ENCODE assay signal across 8 mouse cellular contexts in genomic region chr11:69012071-69012601, GRCm38 (mm10). TPM values are rescaled to one million over a fixed set of nuclear protein-coding genes. Genes with fewer than 3 reads are reported as not detected.
A peak's percentile ranks its signal among the peaks of the same experiment; 100 is the strongest.
DNase-seq lines count a peak whose midpoint lies in the region; ATAC-seq and TF ChIP-seq lines count a peak whose summit lies in the region.

No protein-coding gene starts in this region.

- H3K79me2 ChIP-seq in CH12.LX (replicated peaks; ENCODE audit: control insufficient read depth, extremely low read depth, insufficient read depth, poor library complexity, severe bottlenecking): peaks cover 19% of the 10 kb centered on the region

- H3K27me3 ChIP-seq in CH12.LX (replicated peaks): no peaks in the 10 kb centered on the region
- no peaks in the 10 kb centered on the region for H3K27me3 ChIP-seq in forebrain, embryonic 12.5 days
- H3K27me3 ChIP-seq in heart, postnatal 0 days (ENCODE audit: control insufficient read depth, insufficient read depth, low read length): no peaks in the 10 kb centered on the region
- H3K27me3 ChIP-seq in liver, postnatal 0 days (ENCODE audit: insufficient read depth, low read length): no peaks in the 10 kb centered on the region
- no peaks in the 10 kb centered on the region for H3K27me3 ChIP-seq in neural tube, embryonic 14.5 days (ENCODE audit: control insufficient read depth, insufficient read depth, low read length)

- no peak for TF ChIP-seq EP300 in CH12.LX (IDR thresholded peaks at IDR 0.05; ENCODE audit: low read length)
- 0 out of 2 replicates have a peak, but pooled peaks have one; percentile 48 for TF ChIP-seq EP300 in heart, postnatal 0 days (IDR thresholded peaks at IDR 0.05; ENCODE audit: low read depth)
- peak; percentile 88 for TF ChIP-seq EP300 in liver, postnatal 0 days (IDR thresholded peaks at IDR 0.05; ENCODE audit: low read depth)

- no peak for TF ChIP-seq RAD21 in CH12.LX (IDR thresholded peaks at IDR 0.05; ENCODE audit: low read depth, low read length)

- peak overlapping the region; percentile 93 for H3K9ac ChIP-seq in CH12.LX (ENCODE audit: insufficient read depth, low read depth)
- peak overlapping the region; percentile 74 for H3K9ac ChIP-seq in forebrain, embryonic 12.5 days
- H3K9ac ChIP-seq in heart, postnatal 0 days (replicated peaks; ENCODE audit: low read depth, low read length): peak overlapping the region; percentile 41; the same call in 1 of the 2 replicates
- peak overlapping the region; percentile 73 for H3K9ac ChIP-seq in liver, postnatal 0 days (replicated peaks)
- peak overlapping the region; percentile 63 for H3K9ac ChIP-seq in neural tube, embryonic 14.5 days (replicated peaks; ENCODE audit: low read depth, low read length)

- TF ChIP-seq POLR2A in CH12.LX (IDR thresholded peaks at IDR 0.05; ENCODE audit: low read depth, low read length): peak; percentile 96

- H3K4me2 ChIP-seq in CH12.LX (ENCODE audit: insufficient read depth, low read depth, poor library complexity, severe bottlenecking): peak overlapping the region; percentile 93
- H3K4me2 ChIP-seq in forebrain, embryonic 12.5 days: peak overlapping the region; percentile 81
- peak overlapping the region; percentile 59 for H3K4me2 ChIP-seq in heart, postnatal 0 days (ENCODE audit: low read depth, low read length)
- peak overlapping the region; percentile 90 for H3K4me2 ChIP-seq in liver, postnatal 0 days (ENCODE audit: low read depth, low read length)
- peak overlapping the region; percentile 67 for H3K4me2 ChIP-seq in neural tube, embryonic 14.5 days (ENCODE audit: low read depth, low read length)

- H3K4me1 ChIP-seq in CH12.LX (ENCODE audit: control insufficient read depth in 1 of 2, insufficient read depth in 2 of 2): peaks cover 5 to 27% of the 10 kb centered on the region in 2 experiments
- H3K4me1 ChIP-seq in forebrain, embryonic 12.5 days: peaks cover 32% of the 10 kb centered on the region
- H3K4me1 ChIP-seq in heart, postnatal 0 days (ENCODE audit: control insufficient read depth, insufficient read depth): peaks cover 21% of the 10 kb centered on the region
- peaks cover 21% of the 10 kb centered on the region for H3K4me1 ChIP-seq in liver, postnatal 0 days (ENCODE audit: insufficient read depth)
- H3K4me1 ChIP-seq in neural tube, embryonic 14.5 days (ENCODE audit: control insufficient read depth, insufficient read depth, low read length): peaks cover 12% of the 10 kb centered on the region

- in situ Hi-C loops in CH12.LX (cut with MboI; ENCODE audit: low pct_ligation_motif_present, low pct_unique_long_range_greater_than_20kb, low sequenced_read_pairs): no loop called here

- ATAC-seq in forebrain, embryonic 12.5 days (ENCODE audit: low FRiP score): peak; percentile 58; the same call in 1 of the 2 replicates
- ATAC-seq in heart, postnatal 0 days (ENCODE audit: insufficient read depth, low read depth): peak; percentile 87
- peak; percentile 60 for ATAC-seq in liver, postnatal 0 days
- ATAC-seq in neural tube, embryonic 14.5 days (ENCODE audit: low read depth): peak; percentile 60

- DNase-seq in CH12.LX (ENCODE audit: extremely low read depth): peak; percentile 96
- DNase-seq in c-Kit-positive CD71-positive TER-119-negative erythroid progenitor cells, embryonic 14.5 days (ENCODE audit: low read depth): peak; percentile 91
- peak; percentile 94 for DNase-seq in heart, postnatal 0 days (ENCODE audit: low spot score)
- DNase-seq in large intestine, adult 2 months (ENCODE audit: low read depth, low spot score): peak; percentile 86
- peak; percentile 91 for DNase-seq in liver, postnatal 0 days
- DNase-seq in testis, postnatal 10 days (ENCODE audit: low spot score): peak; percentile 84

- peak overlapping the region; percentile 92 for H3K27ac ChIP-seq in CH12.LX (ENCODE audit: insufficient read depth, low read depth)
- peak overlapping the region; percentile 92 for H3K27ac ChIP-seq in forebrain, embryonic 12.5 days
- peak overlapping the region; percentile 91 for H3K27ac ChIP-seq in heart, postnatal 0 days (ENCODE audit: low read depth)
- H3K27ac ChIP-seq in liver, postnatal 0 days (ENCODE audit: low read depth): peak overlapping the region; percentile 97
- H3K27ac ChIP-seq in neural tube, embryonic 14.5 days (ENCODE audit: low read depth, low read length): peak overlapping the region; percentile 89

- H3K4me3 ChIP-seq in CH12.LX (replicated peaks in 1 of 3; ENCODE audit: low read depth in 2 of 3, low read length in 2 of 3, poor library complexity in 1 of 3): peak overlapping the region; percentile 63 to 73 (median 69)
- peak overlapping the region; percentile 54 for H3K4me3 ChIP-seq in forebrain, embryonic 12.5 days (replicated peaks)
- H3K4me3 ChIP-seq in heart, postnatal 0 days (ENCODE audit: low read depth, low read length): peak overlapping the region; percentile 35
- peak overlapping the region; percentile 61 for H3K4me3 ChIP-seq in liver, postnatal 0 days (ENCODE audit: low read depth, low read length)
- peak overlapping the region; percentile 46 for H3K4me3 ChIP-seq in neural tube, embryonic 14.5 days (ENCODE audit: low read depth, low read length)

- WGBS in forebrain, embryonic 12.5 days: 1% methylated on average over 18 of the region's 18 CpGs
- under 1% methylated on average over 18 of the region's 18 CpGs for WGBS in heart, postnatal 0 days
- WGBS in large intestine, adult 2 months: 1% methylated on average over 18 of the region's 18 CpGs
- under 1% methylated on average over 18 of the region's 18 CpGs for WGBS in liver, postnatal 0 days (ENCODE audit: insufficient replicate concordance)
- WGBS in neural tube, embryonic 14.5 days: 1% methylated on average over 18 of the region's 18 CpGs

- dilution Hi-C loops in CH12.LX (cut with MboI; ENCODE audit: extremely low pct_ligation_motif_present, extremely low pct_unique_long_range_greater_than_20kb, low sequenced_read_pairs): no loop called here

- no peak for TF ChIP-seq CTCF in CH12.LX (conservative IDR thresholded peaks at IDR 0.05 in 1 of 2, IDR thresholded peaks at IDR 0.05 in 1 of 2; ENCODE audit: low read depth in 2 of 2, low read length in 2 of 2)
- TF ChIP-seq CTCF in heart, postnatal 0 days (IDR thresholded peaks at IDR 0.05; ENCODE audit: low read depth): no peak
- TF ChIP-seq CTCF in liver, postnatal 0 days (IDR thresholded peaks at IDR 0.05; ENCODE audit: low read depth): no peak

- peaks cover 0 to 2% of the 10 kb centered on the region in 2 experiments for H3K36me3 ChIP-seq in CH12.LX (replicated peaks in 1 of 2; ENCODE audit: control insufficient read depth in 1 of 2, insufficient read depth in 1 of 2, low read length in 1 of 2)
- no peaks in the 10 kb centered on the region for H3K36me3 ChIP-seq in forebrain, embryonic 12.5 days (replicated peaks)
- H3K36me3 ChIP-seq in heart, postnatal 0 days (replicated peaks; ENCODE audit: control insufficient read depth, insufficient read depth, low read length): no peaks in the 10 kb centered on the region
- no peaks in the 10 kb centered on the region for H3K36me3 ChIP-seq in liver, postnatal 0 days (replicated peaks; ENCODE audit: insufficient read depth, low read length)
- H3K36me3 ChIP-seq in neural tube, embryonic 14.5 days (ENCODE audit: control insufficient read depth, insufficient read depth, low read length): no peaks in the 10 kb centered on the region

- no peaks in the 10 kb centered on the region for H3K9me3 ChIP-seq in CH12.LX (replicated peaks; ENCODE audit: low read length)
- H3K9me3 ChIP-seq in forebrain, embryonic 12.5 days: no peaks in the 10 kb centered on the region
- no peaks in the 10 kb centered on the region for H3K9me3 ChIP-seq in heart, postnatal 0 days (replicated peaks; ENCODE audit: control insufficient read depth, low read length)
- no peaks in the 10 kb centered on the region for H3K9me3 ChIP-seq in liver, postnatal 0 days (ENCODE audit: low read length)
- H3K9me3 ChIP-seq in neural tube, embryonic 14.5 days (ENCODE audit: control insufficient read depth, low read length): no peaks in the 10 kb centered on the region

RNA-seq across cellular contexts. Expression of gene Ctc1, which starts 3.6 kb away (rescaled TPM):
- 40.1 and 44.8 TPM in 2 replicates for total RNA-seq in CH12.LX (2012; rRNA removed)
- 20.5 and 22.7 TPM in 2 replicates for total RNA-seq in CH12.LX (2014; rRNA removed)
- 44.1 and 69.8 TPM in 2 replicates for polyA plus RNA-seq in CH12.LX (2012; ENCODE audit: insufficient read length, low read depth)
- polyA plus RNA-seq in forebrain, embryonic 12.5 days (2016; fragmentation: Nextera tagmentation; extraction: Ambion mirVana): 71.0 and 81.5 TPM in 2 replicates
- 40.0 and 46.0 TPM in 2 replicates for total RNA-seq in heart, postnatal 0 days (2014; rRNA removed; ENCODE audit: low replicate concordance)
- polyA plus RNA-seq in heart, postnatal 0 days (2015; fragmentation: Nextera tagmentation; extraction: Ambion mirVana): 18.6 TPM in 2 replicates
- polyA plus RNA-seq in large intestine, adult 2 months (2012; rRNA removed): 27.5 and 32.0 TPM in 2 replicates
- 7.4 and 7.6 TPM in 2 replicates for polyA plus RNA-seq in liver, postnatal 0 days (2015; fragmentation: Nextera tagmentation; extraction: Ambion mirVana)
- 51.8 and 59.3 TPM in 2 replicates for polyA plus RNA-seq in neural tube, embryonic 14.5 days (2014; fragmentation: Nextera tagmentation; extraction: Ambion mirVana)

RNA-seq across cellular contexts. Expression of gene Pfas, which starts 3.9 kb away (rescaled TPM):
- total RNA-seq in CH12.LX (2012; rRNA removed) (110 and 132 TPM in 2 replicates), CH12.LX (2014; rRNA removed) (61.9 and 65.0 TPM in 2 replicates)
- polyA plus RNA-seq in CH12.LX (2012; ENCODE audit: insufficient read length, low read depth): 66.5 and 72.9 TPM in 2 replicates
- polyA plus RNA-seq in forebrain, embryonic 12.5 days (2016; fragmentation: Nextera tagmentation; extraction: Ambion mirVana): 35.4 and 40.4 TPM in 2 replicates
- 10.1 and 12.3 TPM in 2 replicates for total RNA-seq in heart, postnatal 0 days (2014; rRNA removed; ENCODE audit: low replicate concordance)
- 8.3 and 8.7 TPM in 2 replicates for polyA plus RNA-seq in heart, postnatal 0 days (2015; fragmentation: Nextera tagmentation; extraction: Ambion mirVana)
- 10.1 and 16.2 TPM in 2 replicates for polyA plus RNA-seq in large intestine, adult 2 months (2012; rRNA removed)
- polyA plus RNA-seq in liver, postnatal 0 days (2015; fragmentation: Nextera tagmentation; extraction: Ambion mirVana): 8.9 and 10.6 TPM in 2 replicates
- 16.0 and 16.5 TPM in 2 replicates for polyA plus RNA-seq in neural tube, embryonic 14.5 days (2014; fragmentation: Nextera tagmentation; extraction: Ambion mirVana)

RNA-seq across cellular contexts. Expression of gene Aurkb, which starts 33.3 kb away (rescaled TPM):
- total RNA-seq in CH12.LX (2012; rRNA removed): 170 and 177 TPM in 2 replicates
- total RNA-seq in CH12.LX (2014; rRNA removed): 181 and 190 TPM in 2 replicates
- 178 and 200 TPM in 2 replicates for polyA plus RNA-seq in CH12.LX (2012; ENCODE audit: insufficient read length, low read depth)
- polyA plus RNA-seq in forebrain, embryonic 12.5 days (2016; fragmentation: Nextera tagmentation; extraction: Ambion mirVana): 163 and 169 TPM in 2 replicates
- total RNA-seq in heart, postnatal 0 days (2014; rRNA removed; ENCODE audit: low replicate concordance): 21.4 and 54.6 TPM in 2 replicates
- 19.5 and 19.9 TPM in 2 replicates for polyA plus RNA-seq in heart, postnatal 0 days (2015; fragmentation: Nextera tagmentation; extraction: Ambion mirVana)
- 47.0 and 50.8 TPM in 2 replicates for polyA plus RNA-seq in large intestine, adult 2 months (2012; rRNA removed)
- polyA plus RNA-seq in liver, postnatal 0 days (2015; fragmentation: Nextera tagmentation; extraction: Ambion mirVana): 41.3 and 45.9 TPM in 2 replicates
- polyA plus RNA-seq in neural tube, embryonic 14.5 days (2014; fragmentation: Nextera tagmentation; extraction: Ambion mirVana): 8.7 and 12.8 TPM in 2 replicates

RNA-seq across cellular contexts. Expression of gene Rangrf, which starts 37.2 kb away (rescaled TPM):
- total RNA-seq in CH12.LX (2012; rRNA removed) (106 and 160 TPM in 2 replicates), CH12.LX (2014; rRNA removed) (154 and 158 TPM in 2 replicates)
- 95.5 and 111 TPM in 2 replicates for polyA plus RNA-seq in CH12.LX (2012; ENCODE audit: insufficient read length, low read depth)
- 54.1 and 57.8 TPM in 2 replicates for polyA plus RNA-seq in forebrain, embryonic 12.5 days (2016; fragmentation: Nextera tagmentation; extraction: Ambion mirVana)
- 101 and 103 TPM in 2 replicates for total RNA-seq in heart, postnatal 0 days (2014; rRNA removed; ENCODE audit: low replicate concordance)
- 78.0 and 85.1 TPM in 2 replicates for polyA plus RNA-seq in heart, postnatal 0 days (2015; fragmentation: Nextera tagmentation; extraction: Ambion mirVana)
- 73.5 and 88.5 TPM in 2 replicates for polyA plus RNA-seq in large intestine, adult 2 months (2012; rRNA removed)
- polyA plus RNA-seq in liver, postnatal 0 days (2015; fragmentation: Nextera tagmentation; extraction: Ambion mirVana): 9.4 and 11.2 TPM in 2 replicates
- polyA plus RNA-seq in neural tube, embryonic 14.5 days (2014; fragmentation: Nextera tagmentation; extraction: Ambion mirVana): 25.5 and 30.6 TPM in 2 replicates

RNA-seq across cellular contexts. Expression of gene Slc25a35, which starts 44.2 kb away (rescaled TPM):
- 1.6 and 3.9 TPM in 2 replicates for total RNA-seq in CH12.LX (2012; rRNA removed)
- not detected in 2 replicates for total RNA-seq in CH12.LX (2014; rRNA removed)
- polyA plus RNA-seq in CH12.LX (2012; ENCODE audit: insufficient read length, low read depth): 0.83 and 1.0 TPM in 2 replicates
- 2.1 and 2.6 TPM in 2 replicates for polyA plus RNA-seq in forebrain, embryonic 12.5 days (2016; fragmentation: Nextera tagmentation; extraction: Ambion mirVana)
- total RNA-seq in heart, postnatal 0 days (2014; rRNA removed; ENCODE audit: low replicate concordance): 0.70 and 3.6 TPM in 2 replicates
- polyA plus RNA-seq in heart, postnatal 0 days (2015; fragmentation: Nextera tagmentation; extraction: Ambion mirVana): 1.9 and 2.0 TPM in 2 replicates
- 26.2 and 29.9 TPM in 2 replicates for polyA plus RNA-seq in large intestine, adult 2 months (2012; rRNA removed)
- polyA plus RNA-seq in liver, postnatal 0 days (2015; fragmentation: Nextera tagmentation; extraction: Ambion mirVana): 0.60 and 0.94 TPM in 2 replicates
- polyA plus RNA-seq in neural tube, embryonic 14.5 days (2014; fragmentation: Nextera tagmentation; extraction: Ambion mirVana): 1.6 and 2.2 TPM in 2 replicates

Comparison
In these comparisons a context has a peak if more than half of its experiments do, and no peak if none do; other contexts are left out.
1. Peak in every context shown above with its lines: DNase-seq, ATAC-seq, H3K4me3 ChIP-seq and H3K27ac ChIP-seq.
2. H3K9ac ChIP-seq: peak in every context shown above with its lines; median percentile 93 in CH12.LX; 74 in forebrain, embryonic 12.5 days; 73 in liver, postnatal 0 days; 63 in neural tube, embryonic 14.5 days; 41 in heart, postnatal 0 days.